Mouse (Mus musculus) inflammation-experienced regulatory T-cells, adult 6 months (primary cell): Measurements from ENCODE around the gene Tpm3-rs7. TPM values are rescaled to one million over a fixed set of nuclear protein-coding genes. Genes with fewer than 3 reads are reported as not detected.
"Not testable (repeated sequence)": the region's sequence is repeated elsewhere in the genome, so short reads cannot be mapped to it uniquely, and the experiment has no call there.

Experiments used
- ATAC-seq: one replicate; pipeline ENCODE4 v1.8.0; 2017
- polyA plus RNA-seq, 3 experiments: library from polyadenylated mRNA; unstranded; fragments of 100-300 nt; shearing (Covaris generic); gene quantifications; one replicate each; pipeline ENCODE4 v1.2.1; 2017

The Tpm3-rs7 gene
- 10 to 100 TPM; 10.2 to 11.1 (median 10.2) TPM for polyA plus RNA-seq

DNA sequence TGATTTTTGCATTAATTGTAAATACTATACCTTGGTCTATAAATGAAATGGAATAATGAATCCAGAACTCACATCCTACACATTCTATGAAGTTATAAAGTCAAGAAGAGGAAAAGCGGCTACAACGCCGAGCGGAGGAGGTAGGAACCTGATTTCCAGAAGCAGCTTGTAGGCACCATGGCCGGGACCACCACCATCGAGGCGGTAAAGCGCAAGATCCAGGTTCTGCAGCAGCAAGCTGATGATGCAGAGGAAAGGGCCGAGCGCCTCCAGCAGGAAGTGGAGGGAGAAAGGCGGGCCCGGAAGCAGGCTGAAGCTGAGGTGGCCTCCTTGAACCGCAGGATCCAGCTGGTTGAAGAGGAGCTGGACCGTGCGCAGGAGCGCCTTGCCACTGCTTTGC lies at the start of gene Tpm3-rs7:
Tpm3-rs7 (plus strand) TSS at position 110 of the 400 bp plus-strand sequence.
- ATAC-seq: not testable (repeated sequence)

DNA sequence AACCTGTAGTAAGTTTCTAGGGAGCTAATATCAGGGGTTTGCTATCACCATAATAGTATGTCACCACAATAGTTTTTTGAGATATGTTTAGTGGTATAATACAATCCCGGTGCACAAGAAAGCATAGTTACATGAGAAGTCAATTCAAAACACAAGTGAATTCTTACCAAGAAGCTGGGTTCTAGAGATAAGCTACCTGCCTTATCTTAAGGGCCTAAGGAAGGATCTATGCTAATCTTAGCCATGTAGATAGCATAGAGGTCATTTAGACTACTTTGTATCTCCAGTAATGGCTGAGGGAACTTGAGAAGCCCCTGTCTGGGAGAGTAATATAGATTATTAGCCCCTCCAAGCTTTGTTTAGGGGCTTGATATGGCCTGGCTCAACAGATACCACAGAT lies 2.6 kb downstream of the Tpm3-rs7 start:
- no peak for ATAC-seq

DNA sequence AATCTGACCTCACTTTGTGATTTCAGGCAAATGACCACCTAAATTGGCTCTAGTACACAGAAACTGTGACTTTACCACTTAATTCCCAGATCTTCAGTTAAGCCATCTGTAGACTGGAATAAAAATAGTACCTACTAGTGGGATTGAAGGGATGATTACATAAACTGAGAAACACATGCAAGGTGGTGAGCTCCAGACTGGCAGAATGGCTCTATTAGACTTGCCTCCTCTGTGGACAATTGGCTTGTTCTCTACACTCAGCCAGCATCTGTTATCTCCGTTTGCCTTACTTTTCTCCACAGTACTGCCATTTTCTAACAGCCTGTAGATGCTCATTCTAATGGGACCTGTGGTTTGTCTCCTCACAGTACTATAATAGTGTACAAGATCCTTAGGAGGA lies 49.0 kb downstream of the Tpm3-rs7 start:
- no peak for ATAC-seq
